In the genomic region with DNA sequence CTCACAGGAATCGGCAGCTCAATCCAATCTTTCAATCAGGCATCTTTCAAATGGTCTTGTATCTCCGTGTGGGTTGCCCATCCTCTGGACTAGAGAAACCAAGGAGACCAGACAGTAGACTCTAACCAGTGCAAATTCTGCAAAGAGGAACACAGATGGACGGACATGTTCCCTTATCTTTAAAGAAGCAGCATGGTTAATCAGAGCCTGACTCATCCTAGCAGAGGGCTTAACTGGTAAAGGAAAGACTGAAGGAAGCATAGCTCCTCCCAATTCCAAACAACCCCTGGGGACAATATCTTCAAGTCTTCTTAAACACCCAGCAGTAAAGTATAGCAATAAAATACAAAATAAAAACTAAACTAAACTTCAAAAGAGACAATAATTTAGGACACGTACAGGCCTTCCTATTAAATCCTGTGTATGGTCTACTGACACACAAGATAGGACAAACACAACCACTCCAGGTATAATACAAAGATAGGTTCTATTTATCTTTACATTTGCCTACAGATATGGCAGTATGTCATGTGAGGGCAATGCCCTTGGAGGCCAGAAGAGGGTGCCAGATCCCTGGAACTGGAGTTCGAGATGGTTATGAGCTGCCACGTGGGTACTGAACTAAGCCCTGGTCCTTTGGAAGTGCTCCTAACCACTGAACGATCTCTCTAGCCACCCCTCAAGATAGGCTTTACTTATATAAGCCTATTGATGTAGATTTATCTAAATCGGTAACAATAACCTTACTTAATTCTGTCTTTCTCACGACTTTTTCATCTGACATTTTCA, we compare ENCODE assay signal across 10 mouse cellular contexts. TPM values are rescaled to one million over a fixed set of nuclear protein-coding genes. Genes with fewer than 3 reads are reported as not detected.
DNase-seq lines count a peak whose midpoint lies in the region; ATAC-seq and TF ChIP-seq lines count a peak whose summit lies in the region.
"Had no signal": no experiment of that assay in that cellular context is flagged by ENCODE, and none has a peak within 500 bp of the region (broad histone marks: within the 10 kb centered on the region; RNA-seq: fewer than 3 reads in every experiment).

No protein-coding gene starts in this region.

- H3K27me3 ChIP-seq in forebrain, postnatal 0 days (ENCODE audit: insufficient read depth, low read length) = no peaks in the 10 kb centered on the region
- no peaks in the 10 kb centered on the region for H3K27me3 ChIP-seq in forebrain, embryonic 15.5 days
- no peaks in the 10 kb centered on the region for H3K27me3 ChIP-seq in lung, postnatal 0 days (replicated peaks; ENCODE audit: insufficient read depth, low read length)

- H3K4me3 ChIP-seq in forebrain, postnatal 0 days (ENCODE audit: low read depth, low read length) = no peak overlapping the region
- no peak overlapping the region for H3K4me3 ChIP-seq in forebrain, embryonic 15.5 days
- H3K4me3 ChIP-seq in lung, postnatal 0 days (ENCODE audit: low read depth, low read length) = no peak overlapping the region

- peak; percentile 35 for TF ChIP-seq CTCF in forebrain, postnatal 0 days (IDR thresholded peaks at IDR 0.05; ENCODE audit: low read depth)
- peak; percentile 62 for TF ChIP-seq CTCF in lung, postnatal 0 days (IDR thresholded peaks at IDR 0.05)

- H3K4me2 ChIP-seq in forebrain, postnatal 0 days (ENCODE audit: low read depth) = no peak overlapping the region
- no peak overlapping the region for H3K4me2 ChIP-seq in forebrain, embryonic 15.5 days (replicated peaks)
- no peak overlapping the region for H3K4me2 ChIP-seq in lung, postnatal 0 days (replicated peaks; ENCODE audit: low read depth, low read length)

- H3K36me3 ChIP-seq in forebrain, postnatal 0 days (ENCODE audit: insufficient read depth) = no peaks in the 10 kb centered on the region
- no peaks in the 10 kb centered on the region for H3K36me3 ChIP-seq in forebrain, embryonic 15.5 days
- H3K36me3 ChIP-seq in lung, postnatal 0 days (ENCODE audit: insufficient read depth, low read length) = no peaks in the 10 kb centered on the region

- 80% methylated on average over 9 of the region's 9 CpGs for WGBS in forebrain, postnatal 0 days
- 79% methylated on average over 9 of the region's 9 CpGs for WGBS in forebrain, embryonic 15.5 days
- 70% methylated on average over 9 of the region's 9 CpGs for WGBS in lung, postnatal 0 days

- no peak overlapping the region for H3K9ac ChIP-seq in forebrain, postnatal 0 days
- no peak overlapping the region for H3K9ac ChIP-seq in forebrain, embryonic 15.5 days (replicated peaks)
- no peak overlapping the region for H3K9ac ChIP-seq in lung, postnatal 0 days (replicated peaks; ENCODE audit: low read depth)

- ATAC-seq in forebrain, postnatal 0 days = no peak
- no peak for ATAC-seq in forebrain, embryonic 15.5 days (replicated peaks)
- peak; percentile 46; the same call in 1 of the 2 replicates for ATAC-seq in lung, postnatal 0 days

- no peak for DNase-seq in forebrain, postnatal 0 days
- DNase-seq in lung, postnatal 0 days (ENCODE audit: low spot score) = no peak
- DNase-seq in lung, postnatal 10 days = no peak
- DNase-seq in c-Kit-positive CD71-positive TER-119-positive erythroid progenitor cells, embryonic 14.5 days (ENCODE audit: low spot score) = peak; percentile 25
- DNase-seq in thymus, postnatal 0 days (ENCODE audit: low spot score) = peak; percentile 23
- DNase-seq in layer of hippocampus, postnatal 10 days (ENCODE audit: low spot score in 2 of 2) = no peak
- no peak for DNase-seq in kidney, adult 11 months
- DNase-seq: cerebellum, postnatal 36 days; gastrocnemius, postnatal 14 days had no signal

- no peaks in the 10 kb centered on the region for H3K9me3 ChIP-seq in forebrain, postnatal 0 days (ENCODE audit: low read length)
- no peaks in the 10 kb centered on the region for H3K9me3 ChIP-seq in forebrain, embryonic 15.5 days
- no peaks in the 10 kb centered on the region for H3K9me3 ChIP-seq in lung, postnatal 0 days (ENCODE audit: low read length)

- TF ChIP-seq EP300 in lung, postnatal 0 days (IDR thresholded peaks at IDR 0.05) = no peak

- H3K27ac ChIP-seq in forebrain, postnatal 0 days (ENCODE audit: low read depth, low read length) = no peak overlapping the region
- H3K27ac ChIP-seq in forebrain, embryonic 15.5 days (replicated peaks) = no peak overlapping the region
- no peak overlapping the region for H3K27ac ChIP-seq in lung, postnatal 0 days (ENCODE audit: low read length)

- no peaks in the 10 kb centered on the region for H3K4me1 ChIP-seq in forebrain, postnatal 0 days (ENCODE audit: insufficient read depth)
- no peaks in the 10 kb centered on the region for H3K4me1 ChIP-seq in forebrain, embryonic 15.5 days
- no peaks in the 10 kb centered on the region for H3K4me1 ChIP-seq in lung, postnatal 0 days (ENCODE audit: insufficient read depth, low read depth, low read length)

RNA-seq across cellular contexts. Expression of a gene that starts 17.0 kb away (rescaled TPM):
- total RNA-seq in forebrain, postnatal 0 days (2014; rRNA removed) = 117 and 128 TPM in 2 replicates
- polyA plus RNA-seq in forebrain, postnatal 0 days (2015; fragmentation: Nextera tagmentation; extraction: Ambion mirVana) = 423 and 557 TPM in 2 replicates
- polyA plus RNA-seq in forebrain, embryonic 15.5 days (2015; fragmentation: Nextera tagmentation; extraction: Ambion mirVana) = 357 and 367 TPM in 2 replicates
- 270 and 333 TPM in 2 replicates for polyA plus RNA-seq in lung, postnatal 0 days (2015; fragmentation: Nextera tagmentation; extraction: Ambion mirVana)
- 405 and 440 TPM in 2 replicates for polyA plus RNA-seq in thymus, postnatal 0 days (2015; fragmentation: Nextera tagmentation; extraction: Ambion mirVana)
- 100 to 1,000 TPM; 175 to 197 TPM for total RNA-seq in layer of hippocampus, postnatal 10 days (2021)

RNA-seq across cellular contexts. Expression of a gene that starts 17.0 kb away (rescaled TPM):
- 48.3 and 62.6 TPM in 2 replicates for total RNA-seq in forebrain, postnatal 0 days (2014; rRNA removed)
- polyA plus RNA-seq in forebrain, postnatal 0 days (2015; fragmentation: Nextera tagmentation; extraction: Ambion mirVana) = 74.3 and 84.6 TPM in 2 replicates
- polyA plus RNA-seq in forebrain, embryonic 15.5 days (2015; fragmentation: Nextera tagmentation; extraction: Ambion mirVana) = 91.0 and 99.8 TPM in 2 replicates
- polyA plus RNA-seq in lung, postnatal 0 days (2015; fragmentation: Nextera tagmentation; extraction: Ambion mirVana) = 99.6 and 103 TPM in 2 replicates
- 190 and 210 TPM in 2 replicates for polyA plus RNA-seq in thymus, postnatal 0 days (2015; fragmentation: Nextera tagmentation; extraction: Ambion mirVana)
- total RNA-seq in layer of hippocampus, postnatal 10 days (2021) = 10 to 100 TPM; 33.0 to 35.5 TPM

Comparison
In these comparisons a context has a peak if more than half of its experiments do, and no peak if none do; other contexts are left out.
1. DNase-seq: peak in c-Kit-positive CD71-positive TER-119-positive erythroid progenitor cells, embryonic 14.5 days (single experiment) and thymus, postnatal 0 days (single experiment); none in forebrain, postnatal 0 days (single experiment), lung, postnatal 0 days (single experiment), lung, postnatal 10 days (single experiment), layer of hippocampus, postnatal 10 days (0 of 2) and kidney, adult 11 months (single experiment).